Mouse (Mus musculus): ENCODE data around the gene Dld. TPM values are rescaled to one million over a fixed set of nuclear protein-coding genes. Genes with fewer than 3 reads are reported as not detected.

Dld gene
- total and polyA plus RNA-seq, 3 experiments: 112 to 229 (median 131) TPM

- TF ChIP-seq RCOR1 (IDR thresholded peaks at IDR 0.05; ENCODE audit: low read depth, low read length) (no peak), ELF1 (IDR thresholded peaks at IDR 0.05; ENCODE audit: low read depth, low read length) (no peak), POLR2AphosphoS5 (IDR thresholded peaks at IDR 0.05; ENCODE audit: borderline replicate concordance, low read depth, low read length) (no peak), ZMIZ1 (IDR thresholded peaks at IDR 0.05; ENCODE audit: low read depth, low read length) (no peak), JUND (IDR thresholded peaks at IDR 0.05; ENCODE audit: low read depth, low read length) (no peak), GABPA (IDR thresholded peaks at IDR 0.05; ENCODE audit: low read depth, low read length) (no peak), UBTF (IDR thresholded peaks at IDR 0.05; ENCODE audit: borderline replicate concordance, insufficient read depth, low read depth, low read length) (no peak), CHD2 (IDR thresholded peaks at IDR 0.05; ENCODE audit: low read length) (no peak), MAX (IDR thresholded peaks at IDR 0.05; ENCODE audit: low read length) (no peak), MYB (IDR thresholded peaks at IDR 0.05; ENCODE audit: low read depth, low read length) (no peak), HCFC1 (IDR thresholded peaks at IDR 0.05; ENCODE audit: low read depth, low read length) (no peak), GATA1 (IDR thresholded peaks at IDR 0.05; ENCODE audit: low read depth, low read length) (no peak), NRF1 (IDR thresholded peaks at IDR 0.05; ENCODE audit: insufficient read depth, low read depth, low read length, poor library complexity, severe bottlenecking) (no peak), BHLHE40 (IDR thresholded peaks at IDR 0.05; ENCODE audit: borderline replicate concordance, low read depth, low read length) (no peak), ZKSCAN1 (IDR thresholded peaks at IDR 0.05; ENCODE audit: low read depth, low read length) (no peak), ETS1 (IDR thresholded peaks at IDR 0.05; ENCODE audit: low read depth, low read length) (no peak), CHD1 (IDR thresholded peaks at IDR 0.05; ENCODE audit: low read depth, low read length) (no peak), MYC (IDR thresholded peaks at IDR 0.05; ENCODE audit: low read depth, low read length) (no peak), EP300 (IDR thresholded peaks at IDR 0.05; ENCODE audit: low read depth in 1 of 2, low read length in 2 of 2) (no peak)
- no peaks in the 10 kb centered on the region for H3K36me3 ChIP-seq (ENCODE audit: control insufficient read depth in 1 of 2, insufficient read depth in 2 of 2, low read length in 2 of 2)
- no peaks in the 10 kb centered on the region for H3K79me2 ChIP-seq (ENCODE audit: control insufficient read depth, insufficient read depth, low read length, poor library complexity)
- no peak for DNase-seq (ENCODE audit: low read depth, low spot score)
- H3K4me1 ChIP-seq (ENCODE audit: control insufficient read depth in 1 of 2, insufficient read depth in 2 of 2, low read length in 2 of 2): no peaks in the 10 kb centered on the region
- H3K27me3 ChIP-seq (ENCODE audit: control insufficient read depth in 1 of 2, insufficient read depth in 2 of 2, low read length in 2 of 2): no peaks in the 10 kb centered on the region; a peak in 1 of 4 replicates
- H3K27ac ChIP-seq (ENCODE audit: control insufficient read depth, low read depth, low read length): no peak overlapping the region
- no peak overlapping the region for H3K9ac ChIP-seq (ENCODE audit: control insufficient read depth, low read depth, low read length, poor library complexity, severe bottlenecking)
- H3K4me3 ChIP-seq (ENCODE audit: control insufficient read depth in 1 of 2, insufficient read depth in 1 of 2, low read depth in 2 of 2, low read length in 2 of 2): no peak overlapping the region
- H3K9me3 ChIP-seq (replicated peaks; ENCODE audit: insufficient read depth, low read length): no peaks in the 10 kb centered on the region
Measured at GRCm38 (mm10) chr12:31299126-31299525, 52.1 kb downstream of the Dld start.

DNA sequence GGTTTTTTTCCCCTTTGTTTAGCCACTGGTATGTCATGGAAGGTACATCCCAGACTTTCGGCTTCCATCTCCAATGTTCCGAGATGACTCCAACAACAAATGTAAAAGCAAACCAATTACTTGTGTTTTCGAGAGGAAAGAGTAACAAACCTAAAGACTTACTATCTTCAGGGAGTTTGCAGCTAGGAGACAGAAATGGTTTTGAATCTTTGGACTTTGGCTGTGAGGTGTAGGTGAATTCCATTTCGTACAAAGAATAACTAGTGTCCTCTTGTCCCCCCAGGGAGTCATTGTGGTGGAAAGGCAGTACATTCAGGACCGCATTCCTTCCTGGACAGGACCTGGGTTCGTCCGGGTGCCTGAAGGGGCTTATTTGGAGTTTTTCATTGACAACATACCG, 52.7 kb downstream of the Dld start:
- Histone ChIP-seq H3K9me3 (replicated peaks; ENCODE audit: insufficient read depth, low read length) (no peaks in the 10 kb centered on the region), H3K4me1 (ENCODE audit: control insufficient read depth in 1 of 2, insufficient read depth in 2 of 2, low read length in 2 of 2) (no peaks in the 10 kb centered on the region), H3K79me2 (ENCODE audit: control insufficient read depth, insufficient read depth, low read length, poor library complexity) (no peaks in the 10 kb centered on the region), H3K27me3 (ENCODE audit: control insufficient read depth in 1 of 2, insufficient read depth in 2 of 2, low read length in 2 of 2) (no peaks in the 10 kb centered on the region; a peak in 1 of 4 replicates), H3K27ac (ENCODE audit: control insufficient read depth, low read depth, low read length) (no peak overlapping the region), H3K9ac (ENCODE audit: control insufficient read depth, low read depth, low read length, poor library complexity, severe bottlenecking) (no peak overlapping the region), H3K36me3 (ENCODE audit: control insufficient read depth in 1 of 2, insufficient read depth in 2 of 2, low read length in 2 of 2) (no peaks in the 10 kb centered on the region), H3K4me3 (ENCODE audit: control insufficient read depth in 1 of 2, insufficient read depth in 1 of 2, low read depth in 2 of 2, low read length in 2 of 2) (no peak overlapping the region)
- TF ChIP-seq NRF1 (IDR thresholded peaks at IDR 0.05; ENCODE audit: insufficient read depth, low read depth, low read length, poor library complexity, severe bottlenecking): no peak
- TF ChIP-seq CTCF (IDR thresholded peaks at IDR 0.05 in 2 of 3, conservative IDR thresholded peaks at IDR 0.05 in 1 of 3; ENCODE audit: control insufficient read depth in 1 of 3, insufficient read depth in 1 of 3, low read depth in 2 of 3, low read length in 3 of 3, poor library complexity in 1 of 3, severe bottlenecking in 1 of 3): no peak
- no peak for TF ChIP-seq TBP (IDR thresholded peaks at IDR 0.05; ENCODE audit: low read depth, low read length)
- no peak for TF ChIP-seq MAZ (IDR thresholded peaks at IDR 0.05; ENCODE audit: low read depth, low read length)
- TF ChIP-seq TCF12 (IDR thresholded peaks at IDR 0.05; ENCODE audit: low read depth, low read length): no peak
- TF ChIP-seq MYB (IDR thresholded peaks at IDR 0.05; ENCODE audit: low read depth, low read length): no peak
- no peak for TF ChIP-seq MXI1 (IDR thresholded peaks at IDR 0.05; ENCODE audit: low read depth, low read length)
- TF ChIP-seq SMC3 (IDR thresholded peaks at IDR 0.05; ENCODE audit: low read depth, low read length): no peak
- no peak for TF ChIP-seq GATA1 (IDR thresholded peaks at IDR 0.05; ENCODE audit: low read depth, low read length)
- TF ChIP-seq POLR2AphosphoS2 (IDR thresholded peaks at IDR 0.05; ENCODE audit: low read length): no peak
- TF ChIP-seq NELFE (IDR thresholded peaks at IDR 0.05; ENCODE audit: low read depth, low read length): no peak
- TF ChIP-seq ETS1 (IDR thresholded peaks at IDR 0.05; ENCODE audit: low read depth, low read length): no peak
- no peak for TF ChIP-seq MYC (IDR thresholded peaks at IDR 0.05; ENCODE audit: low read depth, low read length)
- no peak for DNase-seq (ENCODE audit: low read depth, low spot score)
